Mouse (Mus musculus) forebrain, embryonic 11.5 days (tissue): ENCODE data around the gene Apex2. TPM values are rescaled to one million over a fixed set of nuclear protein-coding genes. Genes with fewer than 3 reads are reported as not detected.

Experiments used
- ATAC-seq: fragments of 200-750 bp; cut with Nextera tagmentation; replicated peaks from 2 replicates; pipeline ENCODE4 v1.8.0; 2017; ENCODE audit warnings: moderate TSS enrichment; ENCODE audit not compliant: low FRiP score
- DNase-seq: peaks from one replicate; pipeline ENCODE4 v3.0.0-alpha.2; 2017; ENCODE audit warnings: low spot score
- H3K27ac ChIP-seq: fragments of 300-500 bp; sonication (generic); 2 replicates; pipeline ENCODE4 v1.5.1; 2014; ENCODE audit warnings: low read depth, low read length
- H3K27me3 ChIP-seq: fragments of 300-500 bp; sonication (generic); 2 replicates; pipeline ENCODE4 v1.6.1; 2014; ENCODE audit warnings: mild to moderate bottlenecking, low read length, mixed read lengths; ENCODE audit not compliant: control insufficient read depth, insufficient read depth
- H3K36me3 ChIP-seq: fragments of 300-500 bp; sonication (generic); 2 replicates; pipeline ENCODE4 v1.6.1; 2014; ENCODE audit warnings: mild to moderate bottlenecking, low read length, moderate library complexity, mixed read lengths; ENCODE audit not compliant: control insufficient read depth, insufficient read depth
- H3K4me1 ChIP-seq: fragments of 300-500 bp; sonication (generic); replicated peaks from 2 replicates; pipeline ENCODE4 v1.6.1; 2014; ENCODE audit warnings: low read length, mixed read lengths; ENCODE audit not compliant: control insufficient read depth, insufficient read depth
- H3K4me2 ChIP-seq: fragments of 300-500 bp; sonication (generic); 2 replicates; pipeline ENCODE4 v1.6.1; 2014; ENCODE audit warnings: low read depth, mild to moderate bottlenecking, low read length, moderate library complexity, mixed read lengths; ENCODE audit not compliant: severe bottlenecking
- H3K4me3 ChIP-seq: fragments of 300-500 bp; sonication (generic); 2 replicates; pipeline ENCODE4 v1.5.1; 2014; ENCODE audit warnings: low read depth, low read length
- H3K9ac ChIP-seq: fragments of 300-500 bp; sonication (generic); 2 replicates; pipeline ENCODE4 v1.6.1; 2014; ENCODE audit warnings: low read length
- H3K9me3 ChIP-seq: fragments of 300-500 bp; sonication (generic); 2 replicates; pipeline ENCODE4 v1.6.1; 2016; ENCODE audit warnings: low read length, mixed read lengths; ENCODE audit not compliant: control insufficient read depth
- WGBS: fragments of 180-500 bp; shearing (Covaris S2); extraction: QIAGEN DNeasy Blood & Tissue Kit; methylation state at CpG from one replicate; pipeline ENCODE4 v1.1.7; 2014; 5-methylcytosine and 5-hydroxymethylcytosine counted together
- microRNA-seq: library from miRNA; unstranded; fragments of <30 nt; microRNA quantifications from one replicate; pipeline ENCODE4, GENCODE M21; 2016; ENCODE audit not compliant: insufficient number of aligned reads
- polyA plus RNA-seq: library from polyadenylated mRNA; unstranded; fragments of >200 nt; fragmentation: Nextera tagmentation; extraction: Ambion mirVana; gene quantifications from 2 replicates; pipeline ENCODE4 v1.2.1, GENCODE M21; 2014

The Apex2 gene
- polyA plus RNA-seq, 1 experiment from 2014 or later, result 25.0 TPM

GRCm38 (mm10) chrX:150471416-150471815 lies 118.3 kb downstream of the Apex2 start:
- Histone ChIP-seq H3K4me2 (no peak overlapping the region), H3K9ac (no peak overlapping the region), H3K4me3 (no peak overlapping the region), H3K27ac (no peak overlapping the region), H3K9me3 (no peaks in the 10 kb centered on the region), H3K36me3 (no peaks in the 10 kb centered on the region), H3K27me3 (no peaks in the 10 kb centered on the region), H3K4me1 (no peaks in the 10 kb centered on the region)
- WGBS, result 95% methylated on average over 1 of the region's 1 CpGs
- DNase-seq (no peak), ATAC-seq (no peak)

Small RNAs within 50 kb of the gene (microRNA-seq; reads per million reads assigned to microRNA genes)
- not detected for gene Mir3620

Other genes starting within 250 kb of the Apex2 start
- gene Tmem29, start 130.7 kb downstream of the Apex2 start, polyA plus RNA-seq, result 37.8 and 39.9 TPM in 2 replicates
- 59.2 and 61.2 TPM in 2 replicates for gene Alas2, start 42.5 kb downstream of the Apex2 start, polyA plus RNA-seq
- 8.4 and 9.0 TPM in 2 replicates for gene Pfkfb1, start 1.6 kb downstream of the Apex2 start, polyA plus RNA-seq
- 45.6 and 46.5 TPM in 2 replicates for gene Tro, start 67.7 kb upstream of the Apex2 start, polyA plus RNA-seq
- 259 and 277 TPM in 2 replicates for gene Maged2, start 224.5 kb upstream of the Apex2 start, polyA plus RNA-seq